Comparison of ENCODE assay signal across 17 mouse cellular contexts in the genomic region with DNA sequence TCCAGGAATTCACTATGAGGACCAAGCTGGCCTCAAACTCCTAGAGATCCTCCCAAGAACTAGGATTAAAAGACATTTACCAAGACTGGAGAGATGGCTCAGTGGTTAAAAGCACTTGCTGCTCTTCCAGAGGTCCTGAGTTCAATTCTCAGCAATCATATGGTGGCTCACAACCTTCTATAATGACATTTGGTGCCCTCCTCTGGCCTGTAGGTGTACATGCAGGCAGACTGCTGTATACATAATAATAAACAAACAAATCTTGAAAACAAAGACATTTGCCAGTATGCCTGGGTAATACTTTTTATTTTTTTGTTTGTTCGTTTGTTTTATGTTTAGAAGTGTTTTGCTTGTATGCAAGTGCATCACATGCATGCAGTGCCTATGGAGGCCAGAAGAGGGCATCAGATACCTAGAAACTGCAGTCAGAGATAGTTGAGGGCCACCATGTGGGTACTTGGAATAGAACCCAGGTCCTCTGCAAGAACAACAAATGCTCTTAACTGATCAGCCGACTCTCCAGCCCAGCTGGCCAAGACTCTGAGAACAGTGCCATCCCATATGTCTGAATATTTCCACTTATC. TPM values are rescaled to one million over a fixed set of nuclear protein-coding genes. Genes with fewer than 3 reads are reported as not detected.
DNase-seq lines count a peak whose midpoint lies in the region; ATAC-seq and TF ChIP-seq lines count a peak whose summit lies in the region.
"Had no signal": no experiment of that assay in that cellular context is flagged by ENCODE, and none has a peak within 500 bp of the region (broad histone marks: within the 10 kb centered on the region; RNA-seq: fewer than 3 reads in every experiment).

No protein-coding gene starts in this region.

- no peaks in the 10 kb centered on the region for H3K27me3 ChIP-seq in kidney, postnatal 0 days (ENCODE audit: insufficient read depth, low read length)
- H3K27me3 ChIP-seq in kidney, embryonic 16.5 days (ENCODE audit: insufficient read depth, low read length): no peaks in the 10 kb centered on the region
- H3K27me3 ChIP-seq in thymus, adult 2 months (ENCODE audit: control insufficient read depth, insufficient read depth, low read length): no peaks in the 10 kb centered on the region
- H3K27me3 ChIP-seq: heart, embryonic 15.5 days; hindbrain, embryonic 13.5 days; stomach, embryonic 15.5 days had no signal

- WGBS in kidney, postnatal 0 days: 89% methylated on average over 2 of the region's 2 CpGs
- WGBS in kidney, embryonic 16.5 days: 91% methylated on average over 2 of the region's 2 CpGs
- WGBS in thymus, adult 2 months: 92% methylated on average over 2 of the region's 2 CpGs

- no peak for TF ChIP-seq POLR2A in bone marrow macrophage, adult 2 months (IDR thresholded peaks at IDR 0.05; ENCODE audit: borderline replicate concordance, low read depth, low read length)
- no peak for TF ChIP-seq POLR2A in thymus, adult 2 months (IDR thresholded peaks at IDR 0.05; ENCODE audit: control insufficient read depth, extremely low read depth, insufficient read depth, low read length, poor library complexity)

- peak; percentile 43 for DNase-seq in CD4-positive, CD25-positive, alpha-beta regulatory T cell, adult 2 months (ENCODE audit: low read depth, low spot score)
- no peak for DNase-seq in kidney, postnatal 0 days (ENCODE audit: low spot score)
- DNase-seq in 3T3-L1 (ENCODE audit: low read depth, low spot score): peak; percentile 7
- no peak for DNase-seq in thymus, adult 2 months
- no peak for DNase-seq in layer of hippocampus, postnatal 10 days (ENCODE audit: low spot score in 2 of 2)
- DNase-seq: cerebellum, adult 2 months; gastrocnemius, postnatal 36 days; left cerebral cortex, postnatal 4 days; lung, adult 18-20 months; thymus, postnatal 25 days had no signal

- H3K36me3 ChIP-seq in kidney, postnatal 0 days (ENCODE audit: insufficient read depth, low read length): no peaks in the 10 kb centered on the region
- no peaks in the 10 kb centered on the region for H3K36me3 ChIP-seq in kidney, embryonic 16.5 days (ENCODE audit: insufficient read depth, low read length)
- H3K36me3 ChIP-seq in thymus, adult 2 months (ENCODE audit: control insufficient read depth, insufficient read depth, low read length): no peaks in the 10 kb centered on the region
- H3K36me3 ChIP-seq: heart, embryonic 15.5 days; hindbrain, embryonic 13.5 days; stomach, embryonic 15.5 days had no signal

- no peaks in the 10 kb centered on the region for H3K4me1 ChIP-seq in kidney, postnatal 0 days (replicated peaks; ENCODE audit: insufficient read depth, low read length)
- no peaks in the 10 kb centered on the region for H3K4me1 ChIP-seq in kidney, embryonic 16.5 days (ENCODE audit: insufficient read depth, low read length)
- no peaks in the 10 kb centered on the region for H3K4me1 ChIP-seq in bone marrow macrophage, adult 2 months (ENCODE audit: control insufficient read depth, insufficient read depth, low read length)
- H3K4me1 ChIP-seq in thymus, adult 2 months (replicated peaks; ENCODE audit: control insufficient read depth, insufficient read depth, low read length): no peaks in the 10 kb centered on the region
- H3K4me1 ChIP-seq: heart, embryonic 15.5 days; hindbrain, embryonic 13.5 days; stomach, embryonic 15.5 days had no signal

- H3K9me3 ChIP-seq in kidney, postnatal 0 days (replicated peaks; ENCODE audit: low read length): no peaks in the 10 kb centered on the region
- 0 out of 2 replicates have a peak, but pooled peaks cover 3% of the 10 kb centered on the region for H3K9me3 ChIP-seq in kidney, embryonic 16.5 days (ENCODE audit: low read length)
- H3K9me3 ChIP-seq: heart, embryonic 15.5 days; hindbrain, embryonic 13.5 days; stomach, embryonic 15.5 days had no signal

- peak; percentile 55 for TF ChIP-seq CTCF in kidney, postnatal 0 days (IDR thresholded peaks at IDR 0.05; ENCODE audit: low read depth)
- TF ChIP-seq CTCF in bone marrow macrophage, adult 2 months (IDR thresholded peaks at IDR 0.05; ENCODE audit: low read depth, low read length): peak; percentile 15; the same call in 1 of the 2 replicates
- no peak for TF ChIP-seq CTCF in thymus, adult 2 months (IDR thresholded peaks at IDR 0.05; ENCODE audit: borderline replicate concordance, control insufficient read depth, extremely low read depth, insufficient read depth, low read length, poor library complexity)

- no peak overlapping the region for H3K27ac ChIP-seq in kidney, postnatal 0 days
- H3K27ac ChIP-seq in kidney, embryonic 16.5 days (ENCODE audit: low read length): no peak overlapping the region
- H3K27ac ChIP-seq in bone marrow macrophage, adult 2 months (ENCODE audit: insufficient read depth, low read depth, low read length): no peak overlapping the region
- H3K27ac ChIP-seq in thymus, adult 2 months (ENCODE audit: control insufficient read depth, insufficient read depth, low read length): no peak overlapping the region
- H3K27ac ChIP-seq: heart, embryonic 15.5 days; hindbrain, embryonic 13.5 days; stomach, embryonic 15.5 days had no signal

- ATAC-seq in CD4-positive, CD25-positive, alpha-beta regulatory T cell, adult 4 months: no peak
- ATAC-seq in kidney, postnatal 0 days (replicated peaks; ENCODE audit: low FRiP score, low read depth): no peak
- ATAC-seq in kidney, embryonic 16.5 days (ENCODE audit: low FRiP score, low TSS enrichment): no peak

- H3K9ac ChIP-seq in kidney, postnatal 0 days (ENCODE audit: low read depth, low read length): no peak overlapping the region
- H3K9ac ChIP-seq in kidney, embryonic 16.5 days (replicated peaks; ENCODE audit: low read length): no peak overlapping the region
- H3K9ac ChIP-seq: heart, embryonic 15.5 days; hindbrain, embryonic 13.5 days; stomach, embryonic 15.5 days had no signal

- no peak overlapping the region for H3K4me2 ChIP-seq in kidney, postnatal 0 days (ENCODE audit: low read length)
- no peak overlapping the region for H3K4me2 ChIP-seq in kidney, embryonic 16.5 days (replicated peaks; ENCODE audit: low read depth, low read length)
- H3K4me2 ChIP-seq: heart, embryonic 15.5 days; hindbrain, embryonic 13.5 days; stomach, embryonic 15.5 days had no signal

- no peak overlapping the region for H3K4me3 ChIP-seq in kidney, postnatal 0 days (replicated peaks; ENCODE audit: low read depth, low read length)
- H3K4me3 ChIP-seq in kidney, embryonic 16.5 days (ENCODE audit: low read length): no peak overlapping the region
- no peak overlapping the region for H3K4me3 ChIP-seq in bone marrow macrophage, adult 2 months (ENCODE audit: insufficient read depth, low read length)
- no peak overlapping the region for H3K4me3 ChIP-seq in thymus, adult 2 months (ENCODE audit: control insufficient read depth, insufficient read depth, low read length)
- H3K4me3 ChIP-seq: heart, embryonic 15.5 days; hindbrain, embryonic 13.5 days; myocyte; stomach, embryonic 15.5 days had no signal

RNA-seq across cellular contexts. Expression of a gene that starts 5.3 kb away (rescaled TPM):
- polyA plus RNA-seq in CD4-positive, CD25-positive, alpha-beta regulatory T cell, adult 4 months (2017; shearing (Covaris generic)): not detected
- 1.5 and 2.2 TPM in 2 replicates for polyA plus RNA-seq in kidney, postnatal 0 days (2015; fragmentation: Nextera tagmentation; extraction: Ambion mirVana)
- polyA plus RNA-seq in kidney, embryonic 16.5 days (2015; fragmentation: Nextera tagmentation; extraction: Ambion mirVana): 0.17 TPM in 1 of 2 replicates, not detected in the other
- not detected in 2 replicates for polyA plus RNA-seq in bone marrow macrophage, adult 2 months (2012; ENCODE audit: insufficient read depth, insufficient read length, missing spikeins)
- polyA plus RNA-seq in thymus, adult 2 months (2012; rRNA removed): 0.15 and 0.29 TPM in 2 replicates
- total RNA-seq in layer of hippocampus, postnatal 10 days (2021): not detected
- total RNA-seq: gastrocnemius, postnatal 36 days; left cerebral cortex, postnatal 4 days had no signal
- polyA plus RNA-seq: cerebellum, adult 2 months; heart, embryonic 15.5 days; hindbrain, embryonic 13.5 days had no signal

RNA-seq across cellular contexts. Expression of a gene that starts 56.6 kb away (rescaled TPM):
- under 1 TPM in 1 of 2 experiments, not detected in 1; 0.32 TPM for polyA plus RNA-seq in CD4-positive, CD25-positive, alpha-beta regulatory T cell, adult 4 months (2017; shearing (Covaris generic))
- polyA plus RNA-seq in kidney, postnatal 0 days (2015; fragmentation: Nextera tagmentation; extraction: Ambion mirVana): 24.2 and 24.4 TPM in 2 replicates
- 37.0 and 37.6 TPM in 2 replicates for polyA plus RNA-seq in kidney, embryonic 16.5 days (2015; fragmentation: Nextera tagmentation; extraction: Ambion mirVana)
- 4.3 and 4.4 TPM in 2 replicates for polyA plus RNA-seq in bone marrow macrophage, adult 2 months (2012; ENCODE audit: insufficient read depth, insufficient read length, missing spikeins)
- polyA plus RNA-seq in thymus, adult 2 months (2012; rRNA removed): 16.5 and 27.3 TPM in 2 replicates
- total RNA-seq in layer of hippocampus, postnatal 10 days (2021): 100 to 1,000 TPM in 1 of 2 experiments, 10 to 100 TPM in 1; 87.9 to 102 TPM

Comparison
In these comparisons a context has a peak if more than half of its experiments do, and no peak if none do; other contexts are left out.
1. DNase-seq: peak in CD4-positive, CD25-positive, alpha-beta regulatory T cell, adult 2 months (single experiment) and 3T3-L1 (single experiment); none in kidney, postnatal 0 days (single experiment), thymus, adult 2 months (single experiment) and layer of hippocampus, postnatal 10 days (0 of 2).